Mouse (Mus musculus): ENCODE measurements around the gene Gm3404.
"Not testable (repeated sequence)": the region's sequence is repeated elsewhere in the genome, so short reads cannot be mapped to it uniquely, and the experiment has no call there.

The Gm3404 gene

GRCm38 (mm10) chr5:146525501-146525900 lies at the start of gene Gm3404:
Gene Gm3404 (plus strand): TSS chr5:146525801.
- in situ Hi-C loops (cut with MboI, MseI), result not testable (repeated sequence)

GRCm38 (mm10) chr5:146479564-146479963 lies 46.0 kb upstream of the Gm3404 start:
- in situ Hi-C loops (cut with MboI, MseI), result not testable (repeated sequence)

GRCm38 (mm10) chr5:146481665-146482064 lies 43.9 kb upstream of the Gm3404 start, which contains the start of gene Gm6408:
Gene Gm6408 (plus strand): TSS chr5:146481965.
- in situ Hi-C loops (cut with MboI, MseI), result loop anchor here (5.0 to 10.0 kb wide), 3 partner anchors 157 to 324 kb away; partner anchors contain the start of gene 1700001J03Rik

- in situ Hi-C loops (cut with MboI, MseI), result loop anchor here (10.0 kb wide), 2 partner anchors 164 to 304 kb away; partner anchors contain the start of gene 1700001J03Rik
These were observed 36.6 kb upstream of the Gm3404 start for GRCm38 (mm10) chr5:146488959-146489358.

- in situ Hi-C loops (cut with MboI, MseI), result not testable (repeated sequence)
These were observed 34.5 kb upstream of the Gm3404 start, which contains the start of gene Gm6370 for GRCm38 (mm10) chr5:146491063-146491462. Gene Gm6370 (plus strand): TSS chr5:146491363.

GRCm38 (mm10) chr5:146502099-146502498 lies 23.5 kb upstream of the Gm3404 start, which contains the start of gene 4930449I24Rik:
Gene 4930449I24Rik (plus strand): TSS chr5:146502399.
- in situ Hi-C loops (cut with MboI, MseI), result not testable (repeated sequence)

GRCm38 (mm10) chr5:146513823-146514222 lies 11.8 kb upstream of the Gm3404 start, which contains the start of gene Gm3402:
Gene Gm3402 (plus strand): TSS chr5:146514123.
- in situ Hi-C loops (cut with MboI, MseI), result not testable (repeated sequence)

GRCm38 (mm10) chr5:146537347-146537746 lies 11.7 kb downstream of the Gm3404 start, which contains the start of gene Gm3409:
Gene Gm3409 (plus strand): TSS chr5:146537647.
- in situ Hi-C loops (cut with MboI, MseI), result not testable (repeated sequence)

- in situ Hi-C loops (cut with MboI, MseI), result not testable (repeated sequence)
These were observed 30.2 kb downstream of the Gm3404 start, which contains the start of gene Gm3415 for GRCm38 (mm10) chr5:146555836-146556235. Gene Gm3415 (plus strand): TSS chr5:146556136.

- in situ Hi-C loops (cut with MboI, MseI), result no loop called here
These were observed 38.7 kb downstream of the Gm3404 start for GRCm38 (mm10) chr5:146564259-146564658.

GRCm38 (mm10) chr5:146567054-146567453 lies 41.5 kb downstream of the Gm3404 start:
- in situ Hi-C loops (cut with MboI, MseI), result no loop called here

GRCm38 (mm10) chr5:146570179-146570578 lies 44.6 kb downstream of the Gm3404 start:
- in situ Hi-C loops (cut with MboI, MseI), result not testable (repeated sequence)

GRCm38 (mm10) chr5:146571830-146572734 lies 46.5 kb downstream of the Gm3404 start:
- in situ Hi-C loops (cut with MboI, MseI), result not testable (repeated sequence)

- in situ Hi-C loops (cut with MboI, MseI), result not testable (repeated sequence)
These were observed 47.1 kb downstream of the Gm3404 start for GRCm38 (mm10) chr5:146572735-146573042.

- in situ Hi-C loops (cut with MboI, MseI), result no loop called here
These were observed 51.1 kb downstream of the Gm3404 start for GRCm38 (mm10) chr5:146576668-146577067.

Data from T-helper 2 cell (primary cell).